Mouse (Mus musculus): ENCODE measurements at regions not wholly inside any gene's neighbourhood (a gene's known extent, or its start where the extent isn't known, plus 50 kb on each side); places are given as distances from the start of the nearest gene placed in this dataset.
"Not testable (repeated sequence)": the region's sequence is repeated elsewhere in the genome, so short reads cannot be mapped to it uniquely, and the experiment has no call there.

DNA sequence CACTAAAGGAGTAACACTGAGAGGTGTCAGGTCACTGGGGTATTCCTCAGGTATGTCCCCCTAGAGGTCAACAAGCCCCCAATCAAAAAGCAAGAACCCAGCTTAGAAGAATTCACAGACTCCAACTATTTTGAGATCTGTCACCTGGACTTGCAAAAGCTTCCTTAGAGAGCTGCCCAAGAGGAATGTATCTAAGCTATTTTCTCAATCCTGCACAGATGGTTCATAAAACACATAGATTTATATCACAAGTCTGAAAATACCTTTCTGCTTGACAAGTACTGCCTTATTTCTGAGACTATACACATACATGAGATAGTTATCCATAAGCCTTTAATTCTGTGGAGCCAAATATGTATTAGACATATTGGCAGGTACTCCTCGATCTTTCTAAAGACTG is 342.1 kb upstream of the Klf6 start:
- no peak for DNase-seq (ENCODE audit: inconsistent age in 2 of 2, low spot score in 1 of 2)

DNA sequence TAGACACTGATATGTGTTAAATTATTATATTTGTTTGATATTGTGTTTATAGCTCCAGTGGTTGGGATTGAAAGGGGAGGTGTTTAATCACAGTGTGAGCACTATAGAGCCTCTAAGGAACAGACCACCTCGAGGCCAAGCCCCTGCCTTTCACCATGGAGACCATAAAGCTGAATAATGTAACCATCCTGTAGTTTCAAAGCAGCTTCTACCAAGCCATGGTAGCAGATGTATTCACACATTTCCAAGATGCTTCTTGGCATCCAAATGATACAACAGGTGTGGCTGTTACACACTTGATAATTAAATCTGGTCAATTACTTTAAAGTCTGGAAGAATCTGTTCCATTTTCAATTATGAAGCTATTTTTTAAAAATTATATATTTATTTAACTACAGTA is 341.7 kb upstream of the Klf6 start:
- no peak for DNase-seq (ENCODE audit: inconsistent age in 2 of 2, low spot score in 1 of 2)

DNA sequence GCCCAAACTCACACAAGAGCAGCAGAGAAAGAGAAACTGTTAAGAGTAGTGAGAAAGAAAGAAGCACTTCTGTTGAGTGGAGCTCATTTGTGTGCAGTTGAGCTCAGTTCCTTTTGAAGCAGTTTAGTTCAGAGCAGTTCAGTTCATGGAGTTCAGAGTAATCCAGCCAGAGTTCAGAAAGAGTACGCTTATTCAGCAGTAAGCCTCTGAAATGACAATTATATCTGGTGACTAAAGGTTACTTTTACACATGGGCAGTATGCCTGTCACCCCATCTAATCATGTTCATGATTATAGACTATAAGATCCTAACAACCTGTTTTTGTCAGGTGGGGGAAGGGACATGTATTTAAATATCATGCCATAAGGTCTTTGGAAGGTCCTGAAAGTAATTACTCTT is 333.9 kb upstream of the Klf6 start:
- no peak for DNase-seq (ENCODE audit: inconsistent age in 2 of 2, low spot score in 1 of 2)

DNA sequence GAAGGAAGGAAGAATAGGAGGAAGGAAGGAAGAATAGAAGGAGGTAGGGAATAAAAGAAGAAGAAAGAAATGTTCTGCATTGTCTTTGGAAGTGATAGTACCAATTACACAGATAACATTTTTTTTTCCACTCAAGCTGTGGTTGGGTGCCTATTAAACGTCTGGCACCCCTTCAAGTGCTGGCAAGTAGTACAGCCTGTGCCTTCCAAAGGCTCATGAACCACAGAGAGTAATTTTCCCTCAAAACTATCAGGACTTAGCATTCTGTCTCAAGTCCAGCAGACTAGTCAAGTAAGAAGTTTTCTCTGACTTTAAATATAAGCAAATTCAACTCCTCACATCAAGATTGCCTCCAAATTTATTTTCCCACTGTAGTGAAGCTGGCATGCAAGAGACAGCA is 321.0 kb upstream of the Klf6 start:
- peak in 1 of 2 experiments; percentile 26 for DNase-seq (ENCODE audit: inconsistent age in 2 of 2, low spot score in 1 of 2)

DNA sequence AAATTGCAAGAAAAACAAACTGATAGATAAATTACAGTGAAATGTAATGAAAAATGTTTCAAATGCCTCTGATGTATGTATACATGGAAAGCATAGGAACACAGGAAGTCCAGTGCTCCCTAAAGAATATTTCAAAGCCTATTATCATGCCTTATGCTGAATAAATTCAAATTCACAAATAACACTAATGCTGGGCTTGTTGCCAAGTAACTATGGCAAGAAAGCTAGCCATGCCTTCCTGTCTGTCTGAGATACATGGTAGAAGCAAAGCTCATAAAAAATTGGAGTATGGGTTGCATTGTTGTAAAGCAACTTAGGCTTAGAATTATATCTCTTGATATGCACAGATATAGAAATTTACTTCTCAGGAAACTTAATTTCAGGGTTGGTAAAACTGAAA is 315.8 kb upstream of the Klf6 start:
- no peak for DNase-seq (ENCODE audit: inconsistent age in 2 of 2, low spot score in 1 of 2)

DNA sequence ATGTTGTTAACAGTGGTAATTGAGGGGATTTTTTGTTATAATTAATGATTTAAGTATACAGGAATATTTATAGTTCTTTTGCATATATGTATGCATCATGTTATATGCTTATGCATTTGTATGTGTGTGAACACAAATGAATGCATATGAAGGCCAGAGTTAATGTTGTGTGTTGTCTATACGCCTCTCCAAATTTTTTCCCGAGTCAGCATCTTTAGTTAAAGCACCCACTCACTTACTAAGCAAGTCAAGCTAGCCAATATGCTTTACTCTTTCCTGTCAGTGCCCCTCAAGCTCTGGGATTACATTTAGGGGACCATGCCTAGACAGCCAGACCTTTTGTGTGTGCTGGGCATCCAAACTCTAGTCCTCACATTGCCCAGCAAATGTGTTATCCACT is 315.3 kb upstream of the Klf6 start:
- no peak for DNase-seq (ENCODE audit: inconsistent age in 2 of 2, low spot score in 1 of 2)

DNA sequence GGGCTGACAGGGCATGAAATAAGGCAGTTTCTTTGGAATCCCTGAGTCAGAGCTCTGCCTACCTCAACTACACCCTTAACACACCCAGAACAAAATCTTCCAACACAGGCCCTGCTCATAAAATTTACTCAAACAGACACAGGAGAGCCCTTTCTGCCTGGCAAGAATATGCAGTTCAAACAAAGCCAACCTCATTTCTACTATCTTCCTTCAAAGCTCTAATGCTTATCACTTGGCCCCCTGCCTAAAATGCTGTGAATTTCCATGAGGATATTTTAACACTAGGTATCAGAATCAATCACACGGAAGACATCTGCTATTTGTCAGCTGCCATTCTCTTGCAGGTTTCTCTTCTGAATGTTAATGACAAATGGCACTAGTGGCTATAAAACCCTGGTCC is 314.3 kb upstream of the Klf6 start:
- DNase-seq (ENCODE audit: inconsistent age in 2 of 2, low spot score in 1 of 2): peak in 1 of 2 experiments; percentile 25

DNA sequence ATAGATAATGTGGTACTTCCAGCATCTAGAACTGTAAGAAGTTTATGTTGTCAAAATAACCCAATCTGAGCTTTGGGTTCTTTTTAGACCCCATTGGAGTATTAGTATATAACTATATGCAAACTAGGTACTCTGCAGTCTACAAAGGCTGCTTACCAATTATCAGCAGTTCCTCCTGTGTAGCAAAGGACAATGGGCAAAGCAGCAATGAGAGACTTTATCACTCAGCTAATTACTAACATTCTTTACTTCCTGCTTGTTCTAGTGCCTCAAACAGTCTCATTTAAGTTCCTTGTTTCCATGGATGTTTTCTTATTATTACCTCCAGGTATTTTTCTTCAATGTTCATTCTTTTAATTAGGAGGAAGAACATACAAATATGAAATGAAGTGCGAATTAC is 312.5 kb upstream of the Klf6 start:
- DNase-seq (ENCODE audit: inconsistent age in 2 of 2, low spot score in 1 of 2): no peak

DNA sequence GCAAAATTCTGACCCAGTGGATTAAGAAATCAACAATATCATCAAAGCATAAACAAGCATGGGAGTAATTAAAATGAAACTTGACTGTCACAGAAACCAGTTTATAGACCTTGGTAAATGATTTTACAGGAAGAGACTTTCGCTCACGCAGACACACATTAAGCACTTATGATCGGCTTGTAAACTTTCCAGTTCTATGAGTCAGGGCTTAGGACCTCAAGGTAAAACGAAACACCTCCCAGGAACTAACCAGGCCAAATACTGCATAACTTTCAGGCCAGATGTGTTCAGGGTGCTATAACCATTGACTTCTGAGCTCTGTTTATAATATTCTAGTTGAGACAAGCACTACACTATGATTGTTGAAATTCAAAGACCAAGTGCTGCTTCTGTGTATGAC is 312.1 kb upstream of the Klf6 start:
- no peak for DNase-seq (ENCODE audit: inconsistent age in 2 of 2, low spot score in 1 of 2)

DNA sequence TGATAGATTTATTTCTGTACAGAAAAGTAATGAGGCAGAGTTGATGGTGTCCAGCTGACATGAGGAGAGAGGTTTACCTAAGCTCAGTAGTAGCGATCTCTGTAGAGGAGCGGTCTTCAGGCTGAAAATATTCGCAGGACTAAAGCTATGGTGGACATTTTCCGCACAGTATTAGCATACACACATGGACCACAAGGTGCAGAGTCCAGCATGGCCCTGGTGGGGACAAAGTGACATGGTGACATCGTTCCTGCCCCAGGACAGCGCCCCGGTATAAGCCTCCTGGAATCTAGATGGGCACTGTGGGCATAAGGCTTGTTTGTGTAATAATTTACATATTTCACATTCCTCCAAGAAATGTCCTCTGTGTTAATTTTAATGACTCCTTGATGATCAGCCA is 311.5 kb upstream of the Klf6 start:
- DNase-seq (ENCODE audit: inconsistent age in 2 of 2, low spot score in 1 of 2): no peak

DNA sequence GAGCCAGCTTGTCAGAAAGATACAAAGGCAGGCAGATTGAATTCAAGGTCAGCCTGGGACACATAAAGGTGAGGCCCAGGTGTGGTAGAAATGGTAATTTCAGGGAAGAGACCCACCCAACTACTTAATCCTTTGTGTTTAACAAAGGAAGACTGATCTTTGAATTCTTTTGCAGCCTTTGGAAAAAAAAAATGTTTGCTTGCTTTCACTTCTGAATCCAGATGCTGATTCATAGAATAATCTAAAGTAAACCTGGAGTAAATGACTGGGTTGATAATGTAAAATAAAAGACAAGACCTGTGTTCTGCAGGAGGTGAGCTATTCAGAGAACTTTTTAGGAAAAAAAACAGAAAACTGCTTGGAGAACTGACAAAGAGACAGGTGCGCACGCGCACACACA is 310.9 kb upstream of the Klf6 start:
- no peak for DNase-seq (ENCODE audit: inconsistent age in 2 of 2, low spot score in 1 of 2)

DNA sequence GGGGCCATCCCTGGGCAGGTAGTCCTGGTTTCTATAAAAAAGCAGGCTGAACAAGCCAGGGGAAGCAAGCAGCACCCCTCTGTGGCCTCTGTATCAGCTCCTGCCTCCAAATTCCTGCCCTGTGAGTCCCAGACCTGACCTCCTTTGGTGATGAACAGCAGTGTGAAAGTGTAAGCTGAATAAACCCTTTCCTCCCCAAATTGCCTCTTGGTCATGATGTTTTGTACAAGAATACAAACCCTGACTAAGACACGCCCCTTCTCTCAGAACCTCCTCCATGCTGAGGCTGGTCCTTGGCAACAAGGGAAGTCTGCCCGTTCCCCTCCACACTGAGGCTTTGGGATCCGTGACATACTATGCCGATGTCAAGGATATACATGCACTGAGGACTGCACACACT is 310.2 kb upstream of the Klf6 start:
- no peak for DNase-seq (ENCODE audit: inconsistent age in 2 of 2, low spot score in 1 of 2)

DNA sequence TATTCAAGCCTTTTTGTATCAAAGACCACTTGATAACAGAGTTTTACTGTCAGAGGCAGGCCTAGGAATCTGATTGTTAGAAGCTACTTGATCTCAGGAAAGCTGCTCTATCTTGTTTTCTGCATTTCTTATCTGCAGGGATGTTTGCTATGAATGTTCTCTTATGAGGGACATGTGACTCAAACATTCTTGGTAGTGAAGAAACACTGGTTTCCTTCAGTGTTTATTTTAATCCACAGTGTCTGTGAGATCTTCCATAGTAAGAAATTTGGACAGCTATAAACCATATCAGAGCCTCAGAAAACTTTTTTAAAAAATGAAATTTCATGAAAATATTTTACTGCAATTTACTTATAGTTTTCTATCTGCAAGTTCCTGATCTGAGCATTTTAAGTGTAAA is 307.8 kb upstream of the Klf6 start:
- no peak for DNase-seq (ENCODE audit: inconsistent age in 2 of 2, low spot score in 1 of 2)

DNA sequence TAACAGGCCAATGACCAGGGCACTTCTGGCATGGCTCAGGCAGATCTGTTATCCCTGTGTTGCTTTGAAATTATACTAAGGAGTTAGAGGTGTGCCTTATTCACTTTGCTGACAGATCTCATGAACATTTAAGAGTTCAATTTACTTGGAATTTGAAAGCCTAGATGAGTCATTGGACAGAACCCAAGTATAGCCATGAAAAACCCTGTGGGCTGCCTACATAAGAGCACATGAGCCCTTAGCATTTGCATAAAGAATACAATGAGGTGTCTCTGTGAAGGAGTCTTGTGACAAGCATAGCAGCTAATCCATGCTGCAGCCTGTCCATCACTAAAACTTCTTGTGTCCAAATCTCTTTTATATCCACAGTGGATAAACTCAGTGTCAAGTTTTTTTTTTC is 303.2 kb upstream of the Klf6 start:
- DNase-seq (ENCODE audit: inconsistent age in 2 of 2, low spot score in 1 of 2): no peak

DNA sequence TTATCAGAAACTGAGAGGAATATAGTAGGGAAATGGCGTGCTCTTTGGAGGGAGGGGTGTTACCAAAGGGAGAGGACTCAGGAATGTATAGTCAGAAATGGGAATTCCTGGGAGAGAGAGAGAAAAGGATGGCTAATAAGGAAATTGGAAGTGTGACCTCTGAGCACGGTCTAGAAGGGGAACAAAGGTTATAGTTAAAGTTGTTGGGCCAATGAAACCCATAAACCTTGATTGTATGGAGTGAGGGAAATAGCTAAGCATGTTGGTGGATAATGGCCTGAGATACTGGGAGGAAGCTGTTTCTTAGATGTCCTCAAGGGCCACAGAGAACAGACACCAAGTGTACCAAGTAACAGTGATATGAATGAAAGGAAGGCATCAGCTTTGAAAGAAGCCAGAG is 294.8 kb upstream of the Klf6 start:
- no peak for DNase-seq (ENCODE audit: inconsistent age in 2 of 2, low spot score in 1 of 2)

DNA sequence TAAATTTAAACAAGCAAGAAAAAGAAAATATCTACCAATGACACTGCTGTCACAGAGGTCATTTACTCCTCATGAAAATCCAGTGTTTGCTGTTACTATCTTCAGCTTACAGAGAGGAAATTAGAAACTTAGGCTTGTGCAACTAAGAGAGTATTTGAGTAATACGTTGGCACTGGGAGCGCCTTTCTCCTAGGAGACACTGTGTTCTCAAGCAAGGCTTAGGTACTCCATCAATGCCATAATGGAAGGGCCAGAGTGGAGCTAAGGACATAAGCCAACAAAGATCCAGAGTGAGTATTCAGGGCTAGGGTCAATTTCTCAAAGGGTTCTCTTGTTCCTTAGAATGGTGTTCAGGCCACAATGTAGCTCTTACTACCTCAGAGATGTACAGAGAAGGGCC is 294.4 kb upstream of the Klf6 start:
- peak; percentile 14 to 60 for DNase-seq (ENCODE audit: inconsistent age in 2 of 2, low spot score in 1 of 2)

DNA sequence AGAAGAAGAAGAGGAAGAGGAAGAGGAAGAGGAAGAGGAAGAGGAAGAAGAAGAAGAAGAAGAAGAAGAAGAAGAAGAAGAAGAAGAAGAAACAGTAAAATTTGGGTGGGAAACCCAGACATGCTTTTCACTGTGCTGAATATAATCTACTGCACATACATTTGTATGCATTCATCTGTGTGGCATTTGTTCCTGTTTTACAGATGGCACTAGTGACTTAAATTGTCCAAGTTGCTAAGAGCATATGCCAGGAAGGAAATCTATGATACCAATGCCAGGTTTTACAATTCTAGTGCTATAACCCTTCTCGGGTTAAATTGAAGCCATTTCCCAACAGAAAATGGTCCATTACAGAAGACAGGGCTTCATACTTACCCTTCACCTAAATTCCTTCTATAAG is 291.7 kb upstream of the Klf6 start:
- no peak for DNase-seq (ENCODE audit: inconsistent age in 2 of 2, low spot score in 1 of 2)

DNA sequence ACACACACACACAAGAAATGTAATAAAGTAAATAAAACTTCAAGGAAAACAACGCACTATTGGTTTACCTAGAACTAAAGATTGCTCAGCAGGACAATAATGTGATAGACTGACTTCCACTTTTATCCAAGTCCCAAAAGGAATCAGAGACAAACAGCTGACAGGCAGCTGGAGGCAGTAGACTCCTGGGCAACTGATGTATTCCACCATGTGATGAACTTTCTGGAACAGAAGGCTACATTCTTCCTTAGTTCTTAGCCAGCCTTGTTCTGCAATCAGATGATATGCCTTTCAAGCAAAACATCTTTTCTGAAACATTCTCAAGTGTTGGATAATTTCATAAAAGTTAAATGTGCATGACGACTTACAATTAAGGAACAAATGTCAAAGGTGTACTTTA is 290.9 kb upstream of the Klf6 start:
- DNase-seq (ENCODE audit: inconsistent age in 2 of 2, low spot score in 1 of 2): no peak

DNA sequence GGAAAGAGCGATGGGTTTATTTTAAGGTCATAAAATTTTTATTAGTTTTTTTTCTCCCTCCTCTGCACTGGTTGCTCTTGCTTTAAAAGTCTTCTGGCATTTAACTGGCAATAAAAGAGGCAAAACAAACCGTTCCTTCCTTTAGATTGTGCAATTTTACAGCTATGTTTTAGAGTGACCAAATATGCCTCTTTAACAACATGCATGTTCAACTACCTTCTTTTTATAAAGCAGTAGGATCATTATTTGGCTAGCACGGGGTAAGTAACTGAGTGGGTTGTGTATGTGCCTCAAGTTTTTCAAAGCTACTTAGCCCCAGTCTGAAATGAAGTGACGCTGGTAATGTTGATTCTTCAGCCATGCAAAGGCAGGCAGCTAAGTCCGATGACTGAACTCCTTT is 284.7 kb upstream of the Klf6 start:
- no peak for DNase-seq (ENCODE audit: inconsistent age in 2 of 2, low spot score in 1 of 2)

DNA sequence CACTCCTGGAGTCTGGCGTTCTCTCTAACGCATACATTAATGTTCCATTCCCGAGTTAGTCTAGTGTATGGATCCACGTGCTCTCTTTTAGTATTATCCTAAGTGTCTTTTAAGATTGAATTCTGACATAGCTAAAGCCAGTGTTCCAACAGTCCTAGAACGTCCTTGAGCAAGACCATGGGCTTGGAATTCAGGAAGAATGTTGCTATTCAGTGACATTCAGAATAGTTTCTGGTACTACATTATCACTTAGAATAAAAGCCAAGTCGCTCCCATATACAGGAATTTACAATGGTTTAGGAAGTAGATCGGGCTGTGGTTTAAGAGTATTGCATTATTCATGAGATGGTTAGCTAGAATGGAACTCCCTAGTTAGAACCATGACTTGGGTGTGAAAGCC is 277.6 kb upstream of the Klf6 start:
- not testable (repeated sequence) for DNase-seq (ENCODE audit: inconsistent age in 2 of 2, low spot score in 1 of 2)

DNA sequence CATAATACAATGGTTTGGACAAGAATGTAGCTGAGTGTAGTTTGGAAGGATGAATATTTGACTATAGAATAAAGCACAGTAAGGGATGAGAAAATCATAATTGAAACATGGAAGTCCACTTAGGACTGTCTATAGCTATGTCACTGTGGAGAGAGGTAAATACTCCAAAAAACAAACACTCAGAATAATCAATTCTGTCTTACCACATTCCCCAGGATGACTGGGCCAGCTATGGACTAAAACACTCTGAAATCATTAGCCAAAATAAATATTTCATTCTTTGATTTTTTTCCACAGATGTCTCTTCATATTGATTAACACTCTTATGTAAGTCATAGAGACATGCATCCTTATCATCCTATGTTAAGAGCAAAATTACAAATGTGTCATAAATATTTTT is 274.1 kb upstream of the Klf6 start:
- no peak for DNase-seq (ENCODE audit: inconsistent age in 2 of 2, low spot score in 1 of 2)

DNA sequence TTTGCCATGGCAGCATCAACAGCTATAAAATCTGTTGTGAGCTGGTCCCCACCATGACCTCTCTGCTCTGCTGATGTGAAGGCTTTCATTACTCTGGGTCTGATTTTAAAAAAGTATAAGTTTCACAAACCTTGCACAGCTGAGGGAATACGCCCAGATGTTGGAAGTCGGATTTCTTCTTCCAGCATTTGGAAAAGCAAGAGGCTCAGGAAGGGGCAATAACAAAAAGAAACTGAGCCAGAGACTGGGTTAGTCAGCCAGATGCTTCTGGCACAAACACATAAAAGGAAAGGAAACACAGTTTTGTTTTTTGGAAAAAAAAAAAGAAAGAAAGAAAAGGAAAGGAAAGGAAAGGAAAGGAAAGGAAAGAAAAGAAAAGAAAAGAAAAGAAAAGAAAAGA is 270.0 kb upstream of the Klf6 start:
- DNase-seq (ENCODE audit: inconsistent age in 2 of 2, low spot score in 1 of 2): no peak

DNA sequence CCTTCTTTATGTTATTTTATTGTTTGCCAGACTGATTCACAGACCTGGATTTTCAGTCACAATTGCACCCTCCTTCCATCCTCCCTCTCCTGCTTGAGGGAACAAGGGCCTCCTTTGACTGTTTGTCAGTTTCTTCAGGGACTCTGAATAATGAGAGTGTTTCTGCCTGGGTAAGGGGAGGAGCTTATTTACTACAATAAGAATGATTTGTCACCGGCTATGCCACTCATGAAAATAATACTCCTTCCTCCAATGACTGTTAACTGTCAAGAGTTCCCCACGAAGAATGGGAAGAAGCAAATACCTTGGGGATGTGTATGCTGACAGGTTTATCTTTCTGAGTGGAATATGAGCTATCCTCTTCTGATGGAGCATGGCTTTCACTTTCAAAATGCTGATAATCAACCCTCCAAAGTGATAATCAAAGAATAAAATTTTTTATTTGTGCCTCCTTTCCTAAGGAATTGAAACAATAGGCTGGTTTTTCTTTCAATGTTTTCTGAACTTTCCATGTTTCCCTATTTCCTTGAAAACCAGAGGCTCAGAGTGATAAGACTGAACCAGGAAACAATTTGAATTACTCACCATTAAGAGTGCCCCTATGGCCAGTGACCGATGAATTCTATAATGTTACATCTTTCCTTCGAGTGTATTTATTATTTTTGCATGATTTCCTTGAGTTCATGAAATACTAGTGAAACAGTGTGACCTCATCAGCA is 269.3 kb upstream of the Klf6 start:
- no peak for DNase-seq (ENCODE audit: inconsistent age in 2 of 2, low spot score in 1 of 2)
